In genomic region chr1:79861130-79861942, GRCm38 (mm10) we compare ENCODE assay signal across 8 mouse cellular contexts. TPM values are rescaled to one million over a fixed set of nuclear protein-coding genes. Genes with fewer than 3 reads are reported as not detected.
DNase-seq lines count a peak whose midpoint lies in the region; ATAC-seq lines count a peak whose summit lies in the region.

TSS of gene Serpine2 (minus strand) at chr1:79861180.

- no peaks in the 10 kb centered on the region for H3K27me3 ChIP-seq in kidney, embryonic 14.5 days (ENCODE audit: control insufficient read depth, insufficient read depth, low read length)
- H3K27me3 ChIP-seq in hindbrain, embryonic 10.5 days (ENCODE audit: insufficient read depth, poor library complexity, severe bottlenecking): peaks cover 25% of the 10 kb centered on the region

- intact Hi-C loops in left cerebral cortex, postnatal 36 days (cut with DNase I): no loop called here

- no peaks in the 10 kb centered on the region for H3K36me3 ChIP-seq in kidney, embryonic 14.5 days (ENCODE audit: control insufficient read depth, insufficient read depth, low read length)
- no peaks in the 10 kb centered on the region for H3K36me3 ChIP-seq in hindbrain, embryonic 10.5 days

- H3K9me3 ChIP-seq in kidney, embryonic 14.5 days (ENCODE audit: control insufficient read depth, low read length): no peaks in the 10 kb centered on the region
- H3K9me3 ChIP-seq in hindbrain, embryonic 10.5 days: no peaks in the 10 kb centered on the region

- no peak within 1 kb of the TSS for H3K4me3 ChIP-seq in kidney, embryonic 14.5 days (ENCODE audit: low read length)
- H3K4me3 ChIP-seq in hindbrain, embryonic 10.5 days: no peak within 1 kb of the TSS

- DNase-seq in kidney, adult 11 months: no peak
- DNase-seq in adrenal gland, postnatal 10 days: peak; percentile 9
- DNase-seq in frontal cortex, postnatal 10 days (ENCODE audit: low spot score in 2 of 2): peak; percentile 31 to 35
- DNase-seq in hindbrain, embryonic 10.5 days (ENCODE audit: low spot score): no peak
- DNase-seq in left cerebral cortex, postnatal 36 days (ENCODE audit: low spot score in 2 of 2): no peak
- peak; percentile 78 for DNase-seq in ovary, adult 18-20 months (ENCODE audit: low spot score)

- no peak for ATAC-seq in kidney, embryonic 14.5 days (ENCODE audit: low FRiP score, low TSS enrichment)
- no peak for ATAC-seq in CD4-positive, CD25-positive, alpha-beta regulatory T cell, adult 4 months

- WGBS in kidney, embryonic 14.5 days: 51% methylated on average over 6 of the region's 6 CpGs
- 64% methylated on average over 6 of the region's 6 CpGs for WGBS in hindbrain, embryonic 10.5 days

- no peak within 1 kb of the TSS for H3K4me2 ChIP-seq in kidney, embryonic 14.5 days (replicated peaks; ENCODE audit: low read depth, low read length)

- H3K27ac ChIP-seq in kidney, embryonic 14.5 days (ENCODE audit: low read depth, low read length): no peak within 1 kb of the TSS
- H3K27ac ChIP-seq in hindbrain, embryonic 10.5 days: no peak within 1 kb of the TSS

- no peak within 1 kb of the TSS for H3K9ac ChIP-seq in kidney, embryonic 14.5 days (ENCODE audit: low read depth, low read length)

- H3K4me1 ChIP-seq in kidney, embryonic 14.5 days (ENCODE audit: control insufficient read depth, insufficient read depth, low read length): peaks cover 12% of the 10 kb centered on the region
- peaks cover 44% of the 10 kb centered on the region for H3K4me1 ChIP-seq in hindbrain, embryonic 10.5 days (replicated peaks)

RNA-seq across cellular contexts. Expression of gene Serpine2, which starts in this region (rescaled TPM):
- polyA plus RNA-seq in kidney, embryonic 14.5 days (2014; fragmentation: Nextera tagmentation; extraction: Ambion mirVana): 108 and 136 TPM in 2 replicates
- total RNA-seq in adrenal gland, postnatal 10 days (2021): 10 to 100 TPM; 15.9 to 25.7 TPM
- polyA plus RNA-seq in hindbrain, embryonic 10.5 days (2016; fragmentation: Nextera tagmentation; extraction: Ambion mirVana): 68.2 and 70.8 TPM in 2 replicates
- total RNA-seq in left cerebral cortex, postnatal 36 days (2021): 100 to 1,000 TPM; 139 to 141 TPM
- 1 to 10 TPM; 1.7 to 2.8 TPM for polyA plus RNA-seq in CD4-positive, CD25-positive, alpha-beta regulatory T cell, adult 4 months (2017; shearing (Covaris generic))

Comparison
In these comparisons a context has a peak if more than half of its experiments do, and no peak if none do; other contexts are left out.
1. RNA of gene Serpine2 (total RNA-seq): 139 to 141 TPM in left cerebral cortex, postnatal 36 days; 15.9 to 25.7 TPM in adrenal gland, postnatal 10 days; every median in the first group is over 4 times any median in the second.
2. RNA of gene Serpine2 (polyA plus RNA-seq): 108 to 136 TPM in kidney, embryonic 14.5 days and 68.2 to 70.8 TPM in hindbrain, embryonic 10.5 days; 1.7 to 2.8 TPM in CD4-positive, CD25-positive, alpha-beta regulatory T cell, adult 4 months; every median in the first group is over 10 times any median in the second.
3. DNase-seq: peak in adrenal gland, postnatal 10 days (single experiment), frontal cortex, postnatal 10 days (2 of 2) and ovary, adult 18-20 months (single experiment); none in kidney, adult 11 months (single experiment), hindbrain, embryonic 10.5 days (single experiment) and left cerebral cortex, postnatal 36 days (0 of 2).